Mouse (Mus musculus) liver, embryonic 14.5 days (tissue): ENCODE measurements around the gene Gabbr2. TPM values are rescaled to one million over a fixed set of nuclear protein-coding genes. Genes with fewer than 3 reads are reported as not detected.
A peak's percentile ranks its signal among the peaks of the same experiment; 100 is the strongest.

ENCODE experiments used
- ATAC-seq: fragments of 200-750 bp; cut with Nextera tagmentation; 2 replicates; pipeline ENCODE4 v1.8.0; 2017; ENCODE audit warnings: moderate number of reproducible peaks, mild to moderate bottlenecking, moderate library complexity; ENCODE audit not compliant: insufficient read depth
- DNase-seq, 3 experiments: peaks; one replicate each; pipeline ENCODE4 v3.0.0-alpha.2; 2012 to 2013; ENCODE audit warnings: low read depth in 3 of 3, low spot score in 3 of 3
- H3K27ac ChIP-seq: fragments of 300-500 bp; sonication (generic); 2 replicates; pipeline ENCODE4 v1.5.1; 2014; ENCODE audit warnings: moderate library complexity, mild to moderate bottlenecking, control low read depth, inconsistent platforms
- H3K27me3 ChIP-seq: fragments of 300-500 bp; sonication (generic); 2 replicates; pipeline ENCODE4 v1.6.1; 2014; ENCODE audit warnings: mild to moderate bottlenecking, low read length, moderate library complexity; ENCODE audit not compliant: control insufficient read depth, insufficient read depth
- H3K36me3 ChIP-seq: fragments of 300-500 bp; sonication (generic); replicated peaks from 2 replicates; pipeline ENCODE4 v1.6.1; 2014; ENCODE audit warnings: low read depth; ENCODE audit not compliant: control insufficient read depth, insufficient read depth
- H3K4me1 ChIP-seq, 2 experiments: fragments of 200-500 bp in 1 of 2; fragments of 300-500 bp in 1 of 2; sonication (generic) in 1 of 2; replicated peaks; 2 replicates each; pipeline ENCODE4 v1.6.1; 2012 to 2014; ENCODE audit warnings: antibody characterized with exemption in 1 of 2, inconsistent platforms in 1 of 2, low read length in 1 of 2; ENCODE audit not compliant: control insufficient read depth in 2 of 2, insufficient read depth in 2 of 2
- H3K4me2 ChIP-seq: fragments of 300-500 bp; sonication (generic); 2 replicates; pipeline ENCODE4 v1.6.1; 2014; ENCODE audit warnings: low read depth, mild to moderate bottlenecking, control low read depth, moderate library complexity
- H3K4me3 ChIP-seq, 2 experiments: fragments of 200-500 bp in 1 of 2; fragments of 300-500 bp in 1 of 2; sonication (generic) in 1 of 2; 2 replicates each; pipeline ENCODE4 v1.5.1; 2012 to 2014; ENCODE audit warnings: low read depth in 2 of 2, low read length in 2 of 2, mild to moderate bottlenecking in 2 of 2, control low read depth in 1 of 2, inconsistent platforms in 1 of 2, moderate library complexity in 1 of 2; ENCODE audit not compliant: insufficient read depth in 1 of 2
- H3K9ac ChIP-seq: fragments of 300-500 bp; sonication (generic); replicated peaks from 2 replicates; pipeline ENCODE4 v1.6.1; 2014; ENCODE audit warnings: mild to moderate bottlenecking, control low read depth, moderate library complexity
- H3K9me3 ChIP-seq: fragments of 300-500 bp; sonication (generic); 2 replicates; pipeline ENCODE4 v1.6.1; 2016; ENCODE audit warnings: low read length, mixed read lengths; ENCODE audit not compliant: control insufficient read depth
- CTCF ChIP-seq: IDR thresholded peaks from 2 replicates; pipeline ENCODE4 v1.5.1; 2016; ENCODE audit warnings: antibody characterized with exemption, low read depth, control low read depth
- EP300 ChIP-seq: IDR thresholded peaks from 2 replicates; pipeline ENCODE4 v1.6.1; 2016; ENCODE audit warnings: antibody characterized with exemption, low read depth
- WGBS: fragments of 180-500 bp; shearing (Covaris S2); extraction: QIAGEN DNeasy Blood & Tissue Kit; methylation state at CpG from one replicate; pipeline ENCODE4 v1.1.7; 2014; ENCODE audit not compliant: insufficient replicate concordance; 5-methylcytosine and 5-hydroxymethylcytosine counted together
- polyA plus RNA-seq, 2 experiments: library from polyadenylated mRNA; depleted of rRNA in 1 of 2; stranded (reverse) in 1 of 2; unstranded in 1 of 2; fragments of >200 nt; fragmentation: Nextera tagmentation in 1 of 2; extraction: Ambion mirVana in 1 of 2; gene quantifications; 2 replicates each; pipeline versions ENCODE4 v1.2.1 to v1.2.3; 2012 to 2014

Gabbr2 gene
- polyA plus RNA-seq, 2 experiments = 0.07 TPM; not detected in 1

DNA sequence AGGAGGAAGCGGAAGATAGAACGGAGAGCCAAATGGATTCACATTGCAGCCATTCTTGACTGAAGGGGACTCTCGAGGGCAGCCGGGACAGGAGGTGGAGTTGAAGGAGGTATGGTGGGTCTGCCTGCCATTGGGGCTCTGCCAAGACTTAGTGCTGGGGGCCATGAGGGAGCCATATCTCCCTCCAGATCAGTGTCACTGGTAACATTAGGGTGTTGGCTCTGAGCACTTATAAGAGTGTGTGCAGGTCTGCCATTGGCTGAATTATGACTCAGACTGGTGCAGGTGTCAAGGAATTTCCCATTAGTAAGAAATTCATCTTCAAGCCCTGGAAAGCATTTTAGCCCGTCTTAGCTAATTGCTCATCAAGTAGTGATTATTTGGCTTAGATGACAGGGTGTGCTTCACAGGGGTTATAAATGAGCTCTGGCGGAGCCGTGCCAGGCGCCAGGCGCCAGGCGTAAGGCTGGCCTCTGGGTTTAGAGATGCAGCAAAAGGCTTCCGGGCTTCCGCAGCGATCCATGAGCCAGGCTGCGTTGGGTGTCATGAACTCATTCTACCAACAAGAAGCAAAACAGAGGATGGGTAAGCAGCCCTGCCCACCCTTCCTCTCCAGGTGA is 207.1 kb downstream of the Gabbr2 start:
- Histone ChIP-seq H3K36me3 (no peaks in the 10 kb centered on the region), H3K27me3 (no peaks in the 10 kb centered on the region), H3K4me3 (no peak overlapping the region), H3K9ac (no peak overlapping the region), H3K9me3 (no peaks in the 10 kb centered on the region), H3K4me2 (no peak overlapping the region), H3K27ac (no peak overlapping the region), H3K4me1 (no peaks in the 10 kb centered on the region)
- 82% methylated on average over 14 of the region's 14 CpGs for WGBS
- DNase-seq = no peak
- no peak for TF ChIP-seq EP300
- no peak for TF ChIP-seq CTCF
- ATAC-seq = no peak

DNA sequence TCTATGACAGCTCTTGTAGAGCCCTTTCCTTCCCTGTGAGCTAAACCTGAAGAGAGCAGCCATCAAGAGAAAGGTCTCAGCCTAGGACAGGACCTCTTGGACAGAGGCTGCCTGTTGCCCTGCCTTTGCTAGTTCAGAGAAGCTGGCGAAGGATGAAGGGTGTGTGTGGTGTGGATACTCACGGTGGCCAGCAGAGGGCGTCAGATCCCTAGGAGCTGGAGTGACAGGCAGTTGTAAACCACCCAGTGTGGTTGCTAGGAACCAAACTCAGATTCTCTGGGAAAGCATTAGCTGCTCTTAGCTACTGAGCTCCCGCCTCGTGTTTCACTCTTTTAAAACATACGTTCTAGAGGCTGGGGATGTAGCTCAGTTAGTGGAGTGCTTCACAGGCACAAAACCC is 210.6 kb downstream of the Gabbr2 start:
- Histone ChIP-seq H3K4me3 (no peak overlapping the region), H3K9me3 (no peaks in the 10 kb centered on the region), H3K36me3 (no peaks in the 10 kb centered on the region), H3K27me3 (no peaks in the 10 kb centered on the region), H3K27ac (no peak overlapping the region), H3K9ac (no peak overlapping the region), H3K4me1 (no peaks in the 10 kb centered on the region), H3K4me2 (no peak overlapping the region)
- no peak for ATAC-seq
- WGBS = 60% methylated on average over 6 of the region's 6 CpGs
- no peak for DNase-seq
- TF ChIP-seq CTCF (peak; percentile 89), EP300 (no peak)

DNA sequence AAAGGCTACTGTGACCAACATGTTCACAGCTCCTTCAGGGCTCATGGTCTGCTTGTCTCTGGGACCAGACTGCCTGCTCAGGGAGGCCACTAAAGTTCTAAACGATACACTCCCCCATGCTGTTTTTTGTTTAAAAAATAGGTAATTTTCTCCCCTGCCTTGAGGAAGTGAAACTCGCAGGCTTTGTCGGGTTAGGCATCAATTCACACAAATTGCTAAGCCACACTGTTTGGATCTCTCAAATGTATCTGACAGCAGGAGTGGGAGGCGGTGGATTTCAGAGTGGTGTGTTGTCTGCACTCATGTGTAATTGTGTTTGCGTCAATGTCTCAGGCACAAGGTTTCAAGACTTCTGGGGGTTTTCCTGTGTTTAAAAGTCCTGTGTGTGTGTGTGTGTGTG is 215.7 kb downstream of the Gabbr2 start:
- no peaks in the 10 kb centered on the region for H3K36me3 ChIP-seq
- no peak overlapping the region for H3K4me3 ChIP-seq
- WGBS = 54% methylated on average over 5 of the region's 5 CpGs
- no peaks in the 10 kb centered on the region for H3K27me3 ChIP-seq
- no peak overlapping the region for H3K27ac ChIP-seq
- H3K9ac ChIP-seq = no peak overlapping the region
- DNase-seq (no peak), ATAC-seq (no peak)
- no peak for TF ChIP-seq CTCF
- no peak for TF ChIP-seq EP300
- no peak overlapping the region for H3K4me2 ChIP-seq
- no peaks in the 10 kb centered on the region for H3K9me3 ChIP-seq
- no peaks in the 10 kb centered on the region for H3K4me1 ChIP-seq

DNA sequence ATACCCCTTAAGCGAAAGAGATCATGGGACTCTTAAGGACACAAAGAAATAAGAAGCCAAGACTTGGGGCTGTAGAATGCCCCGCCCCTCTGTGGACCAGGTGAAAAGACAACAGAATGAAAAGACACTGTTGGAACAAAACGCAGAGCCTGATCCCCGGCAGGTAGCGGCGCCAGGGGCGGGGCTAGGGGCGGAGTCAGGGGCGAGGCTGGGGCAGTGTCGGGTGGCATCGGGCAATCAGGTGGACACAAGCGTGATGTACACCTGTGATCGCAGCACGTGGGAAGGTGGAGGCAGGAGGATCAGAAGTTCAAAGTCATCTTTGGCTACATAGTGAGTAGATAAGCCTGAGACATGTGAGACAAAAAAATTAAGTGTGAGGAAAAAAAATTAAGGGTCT is 217.0 kb downstream of the Gabbr2 start:
- DNase-seq (no peak), ATAC-seq (no peak)
- Histone ChIP-seq H3K4me1 (no peaks in the 10 kb centered on the region), H3K4me3 (no peak overlapping the region), H3K27me3 (no peaks in the 10 kb centered on the region), H3K9me3 (no peaks in the 10 kb centered on the region), H3K36me3 (no peaks in the 10 kb centered on the region), H3K9ac (no peak overlapping the region), H3K4me2 (no peak overlapping the region), H3K27ac (no peak overlapping the region)
- 25% methylated on average over 14 of the region's 14 CpGs for WGBS
- TF ChIP-seq CTCF (no peak), EP300 (no peak)

DNA sequence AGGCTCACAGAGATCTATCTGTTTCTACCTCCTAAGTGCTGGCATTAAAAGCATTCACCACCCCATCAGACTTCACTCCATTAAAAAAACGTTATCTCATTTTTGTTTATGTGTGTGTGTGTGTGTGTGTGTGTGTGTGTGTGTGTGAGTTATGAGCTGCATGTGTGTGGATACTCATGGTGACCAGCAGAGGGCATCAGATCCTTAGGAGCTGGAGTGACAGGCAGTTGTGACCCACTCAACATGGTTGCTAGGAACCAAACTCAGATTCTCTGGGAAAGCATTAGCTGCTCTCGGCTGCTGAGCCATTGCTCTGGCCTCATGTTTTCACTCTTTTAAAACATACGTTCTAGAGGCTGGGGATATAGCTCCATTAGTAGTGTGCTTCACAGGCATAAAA is 218.4 kb downstream of the Gabbr2 start:
- H3K9ac ChIP-seq = no peak overlapping the region
- no peak overlapping the region for H3K4me2 ChIP-seq
- no peaks in the 10 kb centered on the region for H3K4me1 ChIP-seq
- WGBS = 57% methylated on average over 3 of the region's 3 CpGs
- no peaks in the 10 kb centered on the region for H3K36me3 ChIP-seq
- ATAC-seq (no peak), DNase-seq (no peak)
- no peak overlapping the region for H3K4me3 ChIP-seq
- H3K9me3 ChIP-seq = no peaks in the 10 kb centered on the region
- no peak overlapping the region for H3K27ac ChIP-seq
- no peaks in the 10 kb centered on the region for H3K27me3 ChIP-seq
- TF ChIP-seq EP300 (no peak), CTCF (peak; percentile 67)
